Mouse (Mus musculus) stomach, postnatal 0 days (tissue): ENCODE results near the gene Stx7.

Source experiments
- CTCF ChIP-seq: IDR thresholded peaks from 2 replicates; pipeline ENCODE4 v1.5.1; 2016; ENCODE audit warnings: antibody characterized with exemption, low read depth, mild to moderate bottlenecking, moderate library complexity
- EP300 ChIP-seq: optimal IDR thresholded peaks from 2 replicates; pipeline ENCODE3; 2016; ENCODE audit warnings: antibody characterized with exemption

DNA sequence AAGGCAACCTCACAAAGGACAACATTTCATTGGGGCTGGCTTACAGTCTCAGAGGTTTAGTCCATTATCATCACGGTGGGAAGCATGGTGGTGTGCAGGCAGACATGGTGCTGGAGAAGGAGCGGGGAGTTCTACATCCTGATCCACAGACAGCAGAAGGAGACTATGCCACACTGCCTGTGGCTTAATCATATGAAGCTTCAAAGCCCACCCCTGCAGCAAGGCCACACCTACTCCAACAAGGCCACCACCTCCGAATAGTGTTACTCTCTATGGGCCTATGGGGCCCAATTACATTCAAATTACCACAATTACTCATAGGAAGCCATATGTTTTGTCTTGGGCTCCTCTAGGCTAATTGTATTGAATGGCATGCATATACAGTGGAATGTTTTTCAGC lies 51.0 kb downstream of the Stx7 start:
- TF ChIP-seq EP300 (no peak), CTCF (no peak)
